Mouse (Mus musculus) cortical plate, adult 2 months (tissue): ENCODE measurements around the gene Cdh8. TPM values are rescaled to one million over a fixed set of nuclear protein-coding genes. Genes with fewer than 3 reads are reported as not detected.

Source experiments
- H3K27ac ChIP-seq: fragments of 200-500 bp; 2 replicates; pipeline ENCODE4 v1.5.1; 2012; ENCODE audit warnings: low read length, control low read depth, inconsistent platforms; ENCODE audit not compliant: insufficient read depth
- H3K4me1 ChIP-seq: fragments of 200-500 bp; 2 replicates; pipeline ENCODE4 v1.6.1; 2011; ENCODE audit warnings: low read length; ENCODE audit not compliant: control insufficient read depth, insufficient read depth
- H3K4me3 ChIP-seq: fragments of 200-500 bp; 2 replicates; pipeline ENCODE4 v1.5.1; 2011; ENCODE audit warnings: mild to moderate bottlenecking, low read length, control low read depth; ENCODE audit not compliant: insufficient read depth
- CTCF ChIP-seq: fragments of 200-500 bp; IDR thresholded peaks from 2 replicates; pipeline ENCODE4 v1.5.1; 2011; ENCODE audit warnings: mild to moderate bottlenecking, control low read depth, low read length; ENCODE audit not compliant: insufficient read depth; ENCODE audit errors: extremely low read depth
- POLR2A ChIP-seq: fragments of 200-500 bp; IDR thresholded peaks from 2 replicates; pipeline ENCODE4 v1.6.1; 2011; ENCODE audit warnings: mild to moderate bottlenecking, low read length, control low read depth; ENCODE audit not compliant: insufficient read depth; ENCODE audit errors: extremely low read depth
- polyA plus RNA-seq: library from polyadenylated mRNA; depleted of rRNA; stranded (reverse); fragments of >200 nt; gene quantifications from 2 replicates; pipeline ENCODE4 v1.2.3, GENCODE M21; 2012; rRNA removed

The Cdh8 gene
- 21.7 and 22.9 TPM in 2 replicates for polyA plus RNA-seq

DNA sequence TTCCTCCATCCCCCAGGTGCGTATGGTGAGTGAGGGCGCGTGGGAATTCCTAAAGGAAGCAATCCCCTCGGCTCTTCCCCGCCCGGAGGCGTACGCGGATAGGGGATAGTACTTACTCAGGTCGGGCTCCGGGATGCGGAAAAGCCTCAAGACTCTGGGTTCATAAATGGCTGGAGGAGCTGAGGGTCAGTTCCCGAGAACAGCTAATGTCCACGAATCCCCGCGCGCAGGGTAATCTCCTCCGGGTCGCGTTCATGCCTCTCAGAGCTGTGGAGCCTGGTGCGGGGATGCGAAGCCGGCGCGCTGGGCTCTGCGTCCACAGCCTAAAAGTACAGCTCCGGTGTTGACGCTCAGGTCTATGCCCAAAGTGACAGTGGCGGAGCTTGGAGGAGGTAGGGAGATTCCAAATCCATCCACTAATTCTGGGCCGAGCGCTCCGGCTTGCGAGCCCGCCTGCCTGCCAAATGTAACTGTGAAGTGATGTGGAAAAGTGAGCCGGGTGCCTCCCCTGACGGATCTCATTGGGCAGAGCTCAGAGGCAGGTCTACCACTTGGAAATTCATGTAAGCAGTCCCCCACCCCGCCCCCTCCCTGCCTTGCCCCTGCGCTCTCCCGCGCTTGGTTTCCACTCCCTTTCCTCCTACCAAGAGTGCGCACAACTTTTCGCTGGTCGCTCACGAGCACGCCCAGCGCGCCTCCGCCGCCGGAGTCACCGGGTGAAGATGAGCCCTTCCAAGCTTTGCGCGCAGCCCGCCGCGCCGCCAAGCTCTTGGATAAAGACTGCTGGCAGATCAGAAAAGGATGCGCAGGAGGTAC is at the start of gene Cdh8:
Gene Cdh8 (minus strand): TSS at position 506 of the 816 bp plus-strand sequence.
- Histone ChIP-seq H3K27ac (peak within 1 kb of the TSS; percentile 49; the same call in 1 of the 2 replicates), H3K4me3 (peak within 1 kb of the TSS; percentile 80), H3K4me1 (no peaks in the 10 kb centered on the region)
- TF ChIP-seq CTCF (no peak), POLR2A (peak; percentile 83; the same call in 1 of the 2 replicates)

GRCm38 (mm10) chr8:99446506-99446905 is 30.2 kb upstream of the Cdh8 start:
- TF ChIP-seq POLR2A (no peak), CTCF (no peak)
- H3K4me3 ChIP-seq: no peak overlapping the region
- H3K27ac ChIP-seq: no peak overlapping the region
- H3K4me1 ChIP-seq: no peaks in the 10 kb centered on the region

DNA sequence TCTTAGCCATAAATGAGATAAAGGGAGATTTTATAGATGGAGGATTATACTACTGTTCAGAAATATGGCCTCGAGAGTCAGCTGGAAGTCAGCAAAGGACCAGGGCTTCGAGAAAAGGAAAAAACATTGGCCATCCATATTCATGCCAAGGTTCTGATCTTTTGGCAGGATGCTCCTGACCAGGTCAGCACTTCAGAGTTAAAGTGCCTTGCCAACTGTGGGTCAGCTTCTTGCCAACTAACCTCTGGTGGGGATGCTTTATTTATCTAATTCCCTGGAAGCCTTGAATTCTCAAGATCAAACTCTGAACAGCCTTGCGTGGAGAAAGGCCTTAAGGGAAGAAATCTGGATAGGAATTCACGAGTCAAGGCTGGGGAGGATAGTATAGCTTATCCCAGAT is 9.6 kb upstream of the Cdh8 start:
- no peak overlapping the region for H3K4me3 ChIP-seq
- TF ChIP-seq POLR2A (no peak), CTCF (no peak)
- no peak overlapping the region for H3K27ac ChIP-seq
- no peaks in the 10 kb centered on the region for H3K4me1 ChIP-seq

DNA sequence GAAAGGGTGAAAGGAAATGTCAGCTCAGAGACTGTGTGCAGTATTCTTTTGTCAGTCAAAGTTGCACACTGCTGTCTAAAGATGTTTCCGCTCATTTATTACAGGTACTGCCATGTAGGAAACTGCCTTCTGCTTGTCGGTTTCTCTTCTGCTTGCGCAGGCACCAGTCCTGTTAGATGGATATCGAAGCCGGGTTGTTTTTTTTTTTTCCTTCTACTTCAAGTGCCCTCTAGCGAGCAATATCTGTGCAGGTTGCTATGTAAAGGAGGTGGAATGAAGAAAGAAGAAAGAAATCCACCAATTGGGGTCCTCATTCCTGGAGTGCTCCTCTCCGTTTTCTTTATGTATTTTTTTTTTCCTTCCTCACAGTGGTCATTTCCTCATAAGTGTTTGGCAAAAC is 5.2 kb upstream of the Cdh8 start:
- peak overlapping the region; percentile 25 for H3K4me3 ChIP-seq
- TF ChIP-seq POLR2A (no peak), CTCF (peak; percentile 25; the same call in 1 of the 2 replicates)
- H3K4me1 ChIP-seq: no peaks in the 10 kb centered on the region
- no peak overlapping the region for H3K27ac ChIP-seq

DNA sequence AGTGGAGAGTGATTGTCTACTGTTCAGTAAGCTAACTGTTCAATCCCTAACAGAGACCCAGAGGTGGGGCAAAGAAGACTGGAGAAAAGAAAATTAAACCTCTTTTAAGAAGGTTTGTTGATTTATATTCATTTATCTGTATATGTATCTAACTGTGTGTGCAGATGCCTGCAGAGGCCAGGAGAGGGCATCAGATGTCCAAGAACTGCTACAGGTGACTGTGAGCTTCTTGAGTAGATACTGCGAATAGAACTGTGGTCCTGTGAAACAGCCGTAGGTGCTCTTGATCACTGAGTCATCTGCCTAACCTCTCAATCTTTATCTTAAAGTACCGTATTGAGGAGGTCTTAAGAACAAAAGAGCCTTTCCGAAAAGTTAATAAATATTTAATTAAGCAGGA is 3.5 kb upstream of the Cdh8 start:
- TF ChIP-seq CTCF (no peak), POLR2A (no peak)
- Histone ChIP-seq H3K4me3 (no peak overlapping the region), H3K27ac (no peak overlapping the region), H3K4me1 (no peaks in the 10 kb centered on the region)

GRCm38 (mm10) chr8:99417456-99417855 is 1.2 kb upstream of the Cdh8 start:
- Histone ChIP-seq H3K4me3 (peak overlapping the region; percentile 80), H3K4me1 (no peaks in the 10 kb centered on the region), H3K27ac (no peak overlapping the region)
- no peak for TF ChIP-seq POLR2A
- TF ChIP-seq CTCF: no peak

DNA sequence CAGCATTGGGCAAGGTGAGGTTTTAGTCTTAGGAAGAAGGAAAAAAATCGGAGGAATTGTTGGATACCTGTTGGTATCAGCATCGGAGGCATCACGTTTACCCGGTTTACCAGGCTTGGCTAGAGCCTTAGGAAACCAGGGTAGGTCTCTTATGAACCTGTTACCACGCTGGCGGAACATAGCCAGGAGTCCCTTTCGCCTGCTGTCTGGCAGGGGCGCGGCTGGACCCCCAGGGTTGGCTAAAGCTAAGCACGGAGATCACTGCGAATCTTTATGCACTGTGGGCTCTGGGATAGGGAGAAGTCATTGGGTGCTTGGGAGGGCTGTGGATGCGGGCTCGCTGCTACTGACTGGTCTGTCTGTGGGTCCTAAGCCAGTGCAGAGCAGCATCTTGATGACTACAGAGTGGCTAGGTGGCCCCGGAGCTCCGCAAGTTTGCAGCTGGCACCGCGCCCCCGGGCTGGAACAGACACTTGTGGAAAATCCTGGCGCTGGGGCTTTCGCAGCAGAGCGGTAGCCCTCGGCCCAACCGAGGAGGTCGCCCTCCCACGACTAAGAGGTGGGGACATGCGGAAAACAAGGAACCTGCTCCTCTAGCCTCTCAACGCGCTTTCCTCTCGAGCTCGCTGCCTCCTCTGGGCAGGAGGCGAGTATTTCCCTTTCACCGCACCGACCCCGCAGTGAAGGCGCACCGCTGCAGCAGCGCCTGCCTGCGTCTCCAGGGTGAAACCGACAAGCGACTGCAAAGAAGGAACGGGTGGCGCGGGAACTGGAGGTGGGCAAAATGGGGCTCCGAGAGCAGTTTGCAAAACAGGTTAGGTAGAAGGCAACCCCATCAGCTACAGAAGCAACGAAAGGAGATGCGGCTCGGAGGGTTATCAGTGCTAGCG is 950 bp downstream of the Cdh8 start:
- H3K4me3 ChIP-seq: peak overlapping the region; percentile 80
- no peaks in the 10 kb centered on the region for H3K4me1 ChIP-seq
- peak overlapping the region; percentile 49; the same call in 1 of the 2 replicates for H3K27ac ChIP-seq
- no peak for TF ChIP-seq CTCF
- no peak for TF ChIP-seq POLR2A

DNA sequence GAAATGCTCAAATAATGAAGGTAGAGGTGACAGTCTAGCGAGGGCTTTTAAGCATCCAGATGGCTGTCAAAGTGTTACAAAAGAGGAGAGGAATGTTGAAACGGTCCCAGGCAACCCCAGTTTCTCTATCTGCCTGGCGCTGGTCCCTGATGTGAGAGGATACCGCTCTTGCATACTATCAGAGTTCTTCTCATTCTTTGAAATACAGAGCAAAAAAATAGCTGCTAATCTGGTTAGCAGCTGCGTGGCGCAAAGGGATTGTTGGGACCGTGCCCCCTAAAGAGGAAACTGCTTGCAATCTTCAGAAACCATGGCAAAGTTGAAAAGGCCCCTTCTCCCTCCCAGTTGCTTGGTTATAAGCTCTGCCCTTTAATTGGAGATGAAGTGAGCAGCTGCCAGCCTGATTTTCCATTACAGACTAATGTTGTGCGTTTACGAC is 1.8 kb downstream of the Cdh8 start:
- no peak for TF ChIP-seq POLR2A
- no peak for TF ChIP-seq CTCF

GRCm38 (mm10) chr8:99413877-99414482 is 2.3 kb downstream of the Cdh8 start:
- TF ChIP-seq CTCF (no peak), POLR2A (no peak)
- 0 out of 2 replicates have a peak overlapping the region, but pooled peaks have one; percentile 1 for H3K27ac ChIP-seq
- H3K4me3 ChIP-seq: peak overlapping the region; percentile 80
- H3K4me1 ChIP-seq: no peaks in the 10 kb centered on the region

More for the DNA sequence above, 1.8 kb downstream of the Cdh8 start:
- Histone ChIP-seq H3K27ac (0 out of 2 replicates have a peak overlapping the region, but pooled peaks have one; percentile 1), H3K4me1 (no peaks in the 10 kb centered on the region), H3K4me3 (peak overlapping the region; percentile 80)
